Mouse (Mus musculus): ENCODE measurements around the gene Alkbh7.
A peak's percentile ranks its signal among the peaks of the same experiment; 100 is the strongest.

Gene Alkbh7

DNA sequence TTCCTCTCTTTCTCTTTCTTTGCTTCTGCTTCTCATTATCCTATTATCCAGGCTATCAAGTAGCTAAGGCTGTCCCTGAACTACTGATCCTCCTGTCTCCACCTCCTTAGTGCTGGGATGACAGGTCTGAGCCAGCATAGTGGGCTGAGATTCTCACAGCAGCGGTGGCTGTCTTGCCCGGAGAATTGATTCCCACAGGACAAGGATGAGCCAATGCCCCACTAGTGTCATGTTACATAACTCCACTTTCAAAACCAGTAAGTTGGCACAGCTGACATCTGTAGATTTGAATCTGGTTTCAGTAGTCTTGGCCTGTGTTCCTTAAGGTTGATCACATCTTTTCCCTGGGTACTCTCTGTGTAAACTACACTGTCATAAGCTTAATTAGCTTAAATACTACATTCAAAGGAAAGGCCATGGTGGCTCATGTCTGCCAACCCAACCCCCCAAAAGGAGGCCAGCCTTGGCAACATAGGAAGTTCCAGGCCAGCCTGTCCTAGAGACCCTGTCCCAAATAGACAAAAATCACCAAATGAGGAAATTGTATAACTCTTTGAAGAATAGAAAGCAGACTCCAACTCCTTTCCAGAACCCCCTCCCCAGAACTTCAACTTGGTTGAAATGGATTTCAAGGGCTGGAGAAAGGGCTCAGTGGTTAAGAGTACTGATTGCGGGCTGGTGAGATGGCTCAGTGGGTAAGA lies 10.9 kb upstream of the Alkbh7 start:
- no peak for DNase-seq (ENCODE audit: low read depth in 2 of 2, low spot score in 2 of 2)

DNA sequence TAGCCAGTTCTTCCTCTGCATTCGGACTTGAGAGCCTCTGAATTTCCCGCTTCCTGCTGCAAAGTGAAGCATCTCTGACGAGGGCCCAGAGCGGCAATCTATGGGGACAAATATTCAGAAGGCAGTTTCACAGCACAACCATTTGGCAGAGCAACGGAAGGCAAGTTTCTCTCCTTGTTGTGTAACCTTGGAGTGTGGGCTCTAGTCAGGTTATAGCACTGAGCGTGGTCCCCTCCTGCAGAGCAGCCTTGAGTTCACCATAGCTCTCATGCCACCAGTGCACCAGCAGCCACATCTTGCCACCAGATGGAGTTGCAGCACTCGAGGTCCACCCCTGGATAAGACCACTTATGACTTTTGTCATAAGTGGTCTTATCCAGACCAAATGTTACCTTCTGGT lies 8.7 kb upstream of the Alkbh7 start:
- DNase-seq (ENCODE audit: low read depth in 2 of 2, low spot score in 2 of 2): no peak

DNA sequence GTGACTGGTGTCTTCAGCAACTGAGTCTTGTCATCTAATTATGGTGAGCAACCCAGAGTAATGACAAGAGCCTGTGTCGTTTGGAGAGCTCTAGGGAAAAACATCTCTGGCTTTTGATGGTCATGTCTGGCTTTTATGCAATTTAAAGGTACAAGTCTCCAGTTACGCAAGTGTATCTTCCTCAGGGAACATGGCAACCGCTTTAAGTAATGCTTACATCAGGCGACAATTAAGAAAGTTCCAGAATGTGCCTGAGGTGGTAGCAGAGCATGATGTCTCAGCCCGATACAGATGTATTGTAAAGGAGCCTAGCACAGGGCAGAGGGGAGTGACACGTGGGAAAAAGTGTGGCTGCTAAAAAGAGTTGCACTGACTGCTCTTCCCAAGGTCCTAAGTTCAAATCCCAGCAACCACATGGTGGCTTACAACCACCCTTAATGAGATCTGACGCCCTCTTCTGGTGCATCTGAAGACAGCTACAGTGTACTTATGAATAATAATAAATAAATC lies 8.2 kb upstream of the Alkbh7 start:
- no peak for DNase-seq (ENCODE audit: low read depth in 2 of 2, low spot score in 2 of 2)

DNA sequence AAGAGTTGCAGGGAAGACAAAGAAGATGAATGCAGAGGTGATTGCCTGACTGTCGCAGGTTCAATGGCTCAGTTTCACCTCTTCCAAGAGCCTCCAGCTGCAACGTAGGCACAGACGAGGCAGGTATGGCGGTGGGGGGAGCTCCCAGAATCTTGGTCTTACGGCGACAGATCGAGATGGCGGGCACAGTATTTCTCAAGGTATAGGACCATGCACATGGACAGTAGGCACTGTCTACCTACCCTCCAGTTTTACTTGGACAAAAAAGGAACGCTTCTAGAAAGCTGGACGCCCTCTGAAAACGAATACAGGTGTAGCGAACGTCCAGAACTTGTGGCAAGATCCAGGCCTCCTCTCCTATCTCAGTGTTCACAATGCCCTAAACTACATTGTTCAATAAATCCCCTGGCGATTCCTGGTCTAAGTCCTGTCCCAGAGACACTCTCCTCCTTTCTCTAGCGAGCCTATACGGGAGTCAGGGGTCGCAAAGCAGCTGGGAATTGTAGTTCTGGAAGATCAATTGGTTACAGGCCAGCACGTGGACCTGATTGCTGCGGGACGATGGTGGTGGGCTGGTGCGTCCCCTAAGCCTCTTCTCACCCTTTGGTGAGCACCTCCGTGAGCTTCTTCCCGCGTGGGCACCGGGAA lies 7.5 kb upstream of the Alkbh7 start:
- DNase-seq (ENCODE audit: low read depth in 2 of 2, low spot score in 2 of 2): no peak

DNA sequence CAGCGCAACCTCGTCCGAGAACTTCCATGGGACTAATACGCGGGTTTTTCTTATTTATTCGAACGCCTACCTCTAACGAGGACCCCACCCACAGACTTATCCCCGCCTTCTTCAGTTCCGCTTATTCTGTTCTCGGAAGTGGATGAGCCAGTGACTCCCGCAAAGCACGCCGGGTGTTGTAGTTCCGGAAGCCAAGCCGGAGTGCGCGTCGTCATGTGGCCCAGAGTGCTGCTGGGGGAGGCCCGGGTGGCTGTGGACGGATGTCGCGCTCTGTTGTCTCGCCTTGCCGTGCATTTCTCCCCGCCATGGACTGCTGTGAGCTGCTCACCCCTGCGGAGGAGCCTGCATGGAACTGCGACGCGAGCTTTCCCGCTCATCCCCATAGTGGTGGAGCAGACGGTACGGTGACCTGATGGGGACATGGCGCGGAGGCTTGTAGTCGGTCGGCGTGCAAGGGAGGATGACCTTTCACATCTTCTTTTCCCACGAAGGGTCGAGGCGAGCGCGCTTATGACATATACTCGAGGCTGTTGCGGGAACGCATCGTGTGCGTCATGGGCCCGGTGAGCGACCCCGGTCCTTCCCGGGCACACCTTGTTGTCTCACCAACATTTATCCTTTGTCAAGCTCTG lies 6.9 kb upstream of the Alkbh7 start, which contains the start of gene Clpp:
Gene Clpp (plus strand): TSS at position 191 of the 632 bp plus-strand sequence.
- peak; percentile 93 to 96 for DNase-seq (ENCODE audit: low read depth in 2 of 2, low spot score in 2 of 2)

DNA sequence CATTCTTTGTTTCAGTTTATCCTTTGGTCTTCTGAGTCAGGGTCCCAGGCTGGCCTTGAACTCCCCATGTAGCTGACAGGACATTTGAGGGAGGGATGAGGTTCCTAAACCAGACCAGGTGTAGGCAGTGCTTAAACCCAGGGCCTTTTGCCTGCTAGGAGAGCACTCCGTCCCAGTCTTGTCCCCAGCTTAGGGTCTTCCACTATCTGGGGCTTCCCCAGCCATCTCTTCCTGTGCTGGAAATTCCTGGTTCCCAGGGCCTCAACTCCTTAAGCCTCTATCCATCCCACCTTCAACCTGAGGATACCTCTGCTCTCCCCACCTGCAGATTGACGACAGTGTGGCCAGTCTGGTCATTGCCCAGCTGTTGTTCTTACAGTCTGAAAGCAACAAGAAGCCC lies 6.2 kb upstream of the Alkbh7 start:
- no peak for DNase-seq (ENCODE audit: low read depth in 2 of 2, low spot score in 2 of 2)

DNA sequence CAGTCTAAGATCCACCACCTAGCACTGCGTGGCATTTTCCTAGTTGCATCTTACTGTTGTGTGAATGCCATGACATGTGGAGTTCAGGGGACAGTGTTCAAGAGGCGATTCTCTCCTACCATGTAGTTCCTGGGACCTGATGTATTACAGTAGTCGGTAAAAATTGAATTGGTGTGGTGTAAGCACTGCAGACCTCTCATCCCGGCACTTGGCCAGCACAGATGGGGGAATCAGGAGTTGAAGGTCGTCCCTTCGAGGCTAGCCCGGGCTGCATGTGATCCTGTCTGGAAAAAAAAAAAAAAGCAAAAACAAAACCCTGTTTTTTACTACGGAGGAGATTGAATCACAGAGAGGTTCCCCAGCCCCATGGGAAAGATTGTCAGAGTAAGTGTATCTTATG lies 2.1 kb upstream of the Alkbh7 start:
- no peak for DNase-seq (ENCODE audit: low read depth in 2 of 2, low spot score in 2 of 2)

DNA sequence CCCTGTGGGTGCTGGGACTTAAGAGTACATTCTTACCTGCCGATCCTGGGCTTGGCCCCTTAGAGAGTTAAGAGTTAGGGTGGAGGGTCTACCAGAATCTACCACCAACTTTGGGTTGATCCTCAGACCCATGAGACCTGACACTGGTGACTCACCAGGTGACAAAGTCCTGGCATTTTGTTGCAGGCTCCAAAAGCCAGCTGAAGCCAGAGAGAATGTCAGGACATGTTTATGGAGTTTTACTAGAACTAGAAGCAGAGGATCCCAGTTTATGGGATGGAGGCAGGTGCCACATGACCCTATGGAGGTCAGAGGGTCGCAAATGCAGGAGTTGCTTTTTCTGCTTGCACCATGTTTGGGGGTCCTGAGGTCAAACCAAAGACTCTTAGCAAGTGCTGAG lies 633 bp upstream of the Alkbh7 start:
- no peak for DNase-seq (ENCODE audit: low read depth in 2 of 2, low spot score in 2 of 2)

DNA sequence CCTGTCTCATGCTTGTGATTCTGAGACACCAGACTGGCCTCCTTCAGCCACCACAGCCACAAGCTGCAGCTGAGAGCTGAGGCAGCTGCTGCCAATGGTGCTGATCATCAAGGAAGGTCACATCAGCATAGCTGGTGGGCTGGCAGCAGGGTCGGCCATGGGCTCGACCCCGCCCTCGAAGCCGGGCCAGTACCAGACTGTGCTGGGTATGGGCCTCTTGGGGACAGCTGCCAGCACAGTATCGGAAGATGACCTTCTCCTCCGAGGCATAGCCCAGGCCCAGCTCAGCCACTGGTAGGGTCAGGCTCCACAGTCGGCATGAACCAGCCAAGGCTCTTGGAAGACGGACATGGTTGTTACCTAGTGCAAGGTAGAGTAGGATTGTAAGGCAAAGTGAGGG lies 2.3 kb downstream of the Alkbh7 start:
- DNase-seq (ENCODE audit: low read depth in 2 of 2, low spot score in 2 of 2): no peak

DNA sequence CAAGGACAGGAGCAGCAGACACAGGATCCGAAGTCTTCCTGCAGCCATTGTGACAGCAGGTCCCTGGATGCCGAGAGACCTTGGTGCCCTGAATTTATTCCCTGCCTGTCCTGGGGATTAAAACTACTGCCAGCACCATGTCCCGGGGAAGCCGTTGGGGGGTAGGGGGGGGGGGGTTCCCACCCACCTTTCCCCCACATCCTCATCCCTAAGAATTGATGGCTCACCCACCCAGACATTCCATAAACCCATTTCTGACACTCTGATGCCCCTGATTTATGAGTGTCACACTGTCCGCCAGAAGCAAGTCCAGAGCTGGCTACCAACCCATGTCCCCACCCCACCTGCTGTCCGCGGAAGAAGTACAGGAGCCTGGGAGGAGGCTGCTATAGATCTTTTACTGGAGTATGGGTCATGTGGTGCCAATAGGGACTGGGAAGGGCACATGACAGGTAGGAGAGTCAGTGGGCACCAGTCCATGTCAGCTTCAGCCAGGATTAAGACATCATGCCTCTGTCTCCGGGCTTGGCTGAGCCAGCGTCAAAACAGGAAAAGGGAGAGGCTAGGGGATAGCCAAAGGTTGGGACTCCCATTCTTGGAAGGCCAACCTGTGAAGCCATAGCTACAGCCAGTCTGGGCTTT lies 3.0 kb downstream of the Alkbh7 start, which contains the start of gene Pspn:
Gene Pspn (minus strand): TSS at position 51 of the 642 bp plus-strand sequence.
- no peak for DNase-seq (ENCODE audit: low read depth in 2 of 2, low spot score in 2 of 2)

DNA sequence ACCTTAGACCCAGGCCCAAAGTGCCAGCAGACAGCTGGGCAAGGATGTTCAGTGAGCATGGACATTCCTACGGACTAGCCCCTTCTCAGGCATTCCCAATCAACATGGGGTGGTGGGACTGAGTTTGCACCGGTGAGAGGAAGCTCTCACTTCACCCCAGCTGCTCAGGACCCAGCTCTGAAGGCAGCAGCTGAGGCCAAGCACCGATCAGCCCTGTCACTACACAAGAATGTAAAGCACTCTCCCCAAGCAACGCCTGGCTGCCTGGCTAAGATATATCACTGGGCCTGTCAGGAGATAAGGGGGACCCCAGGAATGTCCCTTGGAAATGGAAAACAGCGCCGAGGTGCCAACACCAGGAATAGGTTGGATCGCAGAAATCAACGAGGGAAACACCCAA lies 4.1 kb downstream of the Alkbh7 start:
- DNase-seq (ENCODE audit: low read depth in 2 of 2, low spot score in 2 of 2): no peak

DNA sequence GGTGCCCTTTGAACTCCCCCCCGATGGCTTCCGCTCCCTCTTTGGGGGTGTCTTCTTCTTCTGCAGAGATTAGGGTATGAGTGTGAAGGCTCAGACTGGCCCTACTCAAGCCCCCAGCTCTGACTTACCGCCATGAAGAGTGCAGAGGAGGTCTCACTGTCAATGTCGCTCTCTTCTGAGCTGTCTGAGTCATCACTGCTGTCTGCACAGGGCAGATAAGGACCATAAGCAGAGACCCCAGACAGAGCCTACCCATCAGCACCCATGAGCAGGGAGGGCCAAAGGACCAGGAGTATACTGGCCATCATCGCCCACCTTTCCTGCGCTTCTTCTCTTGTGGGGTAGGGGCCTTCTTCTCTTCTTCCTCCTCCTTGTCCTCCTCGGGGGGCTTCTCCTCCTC lies 6.9 kb downstream of the Alkbh7 start:
- DNase-seq (ENCODE audit: low read depth in 2 of 2, low spot score in 2 of 2): no peak

DNA sequence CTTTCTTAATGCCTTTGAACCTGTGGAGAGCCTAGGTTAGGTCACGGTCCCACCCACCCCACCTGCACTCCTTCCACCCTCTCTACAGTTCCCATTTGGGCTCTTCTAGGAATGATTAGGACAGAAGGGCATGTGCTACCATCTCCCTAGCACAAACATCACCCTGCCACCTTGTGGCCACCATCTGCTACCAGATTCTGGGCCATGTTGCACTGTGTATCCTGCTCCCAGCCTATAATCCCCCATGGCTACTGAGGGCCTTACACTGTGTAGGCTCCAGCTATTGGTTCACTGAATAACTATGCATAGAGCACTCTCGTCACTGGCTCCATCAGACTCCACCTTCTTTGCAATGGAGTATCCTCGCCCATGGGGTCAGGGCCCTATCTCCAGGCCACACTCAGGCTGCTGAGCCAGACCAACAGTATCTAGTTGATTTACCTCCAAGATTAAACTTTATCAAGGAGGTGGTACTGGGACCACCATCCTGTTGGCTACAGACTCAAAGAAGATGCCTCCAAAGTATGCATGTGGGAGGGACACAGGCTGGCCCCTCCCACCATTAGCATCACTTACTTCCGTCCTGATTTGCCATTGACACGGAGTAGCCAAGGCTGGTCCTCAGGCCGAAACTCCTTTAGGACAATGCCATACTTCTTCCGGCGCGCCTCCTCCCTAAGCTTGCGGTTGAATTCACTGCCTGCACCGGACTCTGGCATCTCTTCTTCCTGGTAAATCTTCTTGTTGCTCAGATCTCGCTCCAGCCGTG lies 10.2 kb downstream of the Alkbh7 start:
- no peak for DNase-seq (ENCODE audit: low read depth in 2 of 2, low spot score in 2 of 2)

DNA sequence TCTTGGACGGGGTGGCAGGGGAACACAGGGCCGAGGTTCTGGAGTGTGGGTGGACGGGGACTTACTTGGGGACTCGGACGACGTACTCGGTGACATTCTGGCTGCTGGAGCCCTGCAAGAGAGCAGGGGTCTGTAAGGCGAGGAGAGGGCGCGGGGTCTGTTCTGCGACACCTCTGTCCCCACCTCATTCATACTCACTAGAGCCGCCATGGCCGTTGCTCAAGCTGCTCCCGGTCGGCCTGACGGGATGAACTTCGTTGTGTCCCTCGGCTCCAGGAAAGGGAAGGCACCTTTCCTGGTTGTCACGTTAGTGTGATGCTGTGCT lies 13.7 kb downstream of the Alkbh7 start:
- DNase-seq (ENCODE audit: low read depth in 2 of 2, low spot score in 2 of 2): no peak

DNA sequence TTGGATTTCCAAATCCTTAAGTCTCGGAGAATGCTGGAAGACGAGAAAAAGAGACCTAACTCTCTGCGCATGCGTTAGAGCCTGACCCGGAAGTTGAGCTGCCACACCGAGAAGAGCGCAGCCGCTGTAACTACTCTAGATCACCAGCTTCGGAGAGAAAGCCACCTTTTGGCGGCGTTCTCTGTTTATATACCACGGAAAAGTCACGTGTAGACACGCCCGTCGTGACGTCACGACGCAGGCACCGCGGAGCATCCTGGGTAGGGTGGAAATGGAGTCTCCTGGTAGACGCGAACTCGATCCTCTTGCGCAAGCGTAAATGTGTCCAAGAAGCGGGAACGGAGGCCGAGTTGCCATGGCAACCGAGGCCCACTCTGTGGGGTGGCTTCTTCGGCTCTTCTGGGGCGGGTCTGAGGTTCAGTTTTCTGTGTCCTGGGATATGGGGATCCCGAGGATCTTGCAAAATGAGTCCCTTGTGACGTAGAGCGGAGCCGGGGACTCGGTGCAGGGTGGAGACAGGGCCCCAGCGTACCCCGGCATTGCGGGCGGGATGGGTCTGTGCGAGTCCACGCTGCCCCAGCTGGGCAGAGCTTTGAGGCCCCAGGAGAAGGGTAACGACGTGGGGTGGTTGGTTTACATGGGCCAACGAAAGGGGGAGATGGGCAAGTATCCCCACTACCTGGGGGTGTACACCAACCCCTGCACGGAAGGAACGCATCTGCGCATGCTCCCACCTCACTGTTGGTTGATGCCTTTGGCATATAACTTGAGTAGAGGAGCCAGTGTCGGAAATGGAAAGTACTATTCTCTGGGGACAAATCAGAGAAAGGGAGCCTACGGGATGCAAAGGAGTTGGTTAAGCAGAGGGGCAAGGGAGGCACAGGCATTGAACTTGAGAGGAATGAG lies 14.3 kb downstream of the Alkbh7 start, which contains the start of the genes Gtf2f1 and Gm17949:
Gene Gtf2f1 (minus strand): TSS at position 53 of the 906 bp plus-strand sequence.
Gene Gm17949 (plus strand): TSS at position 234 of the 906 bp plus-strand sequence.
- peak; percentile 90 to 92 for DNase-seq (ENCODE audit: low read depth in 2 of 2, low spot score in 2 of 2)

DNA sequence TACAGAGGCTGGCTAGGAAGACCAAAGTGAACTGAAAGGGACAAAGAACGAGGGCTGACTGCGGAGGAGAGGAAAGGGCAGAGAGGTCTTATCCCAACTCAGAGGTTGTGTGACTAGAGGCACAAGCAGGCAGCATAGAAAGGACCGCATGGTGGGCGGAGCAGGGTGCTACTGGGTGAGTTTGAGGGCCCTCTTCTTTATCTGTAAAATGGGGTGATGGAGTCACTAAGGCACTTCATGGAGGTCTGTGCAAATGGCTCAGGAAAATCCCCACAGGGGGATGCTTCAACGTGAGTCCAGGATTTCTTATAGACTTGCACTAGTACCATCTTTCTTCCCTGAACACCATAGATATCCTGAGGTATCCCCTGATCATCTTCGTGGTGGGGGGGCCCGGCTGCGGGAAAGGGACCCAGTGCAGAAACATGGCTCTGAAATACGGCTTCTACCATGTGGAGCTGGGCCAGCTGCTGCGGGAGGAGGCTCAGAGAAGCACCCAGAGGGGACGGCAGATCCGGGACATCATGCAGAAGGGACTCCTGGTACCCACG lies 15.2 kb downstream of the Alkbh7 start:
- DNase-seq (ENCODE audit: low read depth in 2 of 2, low spot score in 2 of 2): no peak

DNA sequence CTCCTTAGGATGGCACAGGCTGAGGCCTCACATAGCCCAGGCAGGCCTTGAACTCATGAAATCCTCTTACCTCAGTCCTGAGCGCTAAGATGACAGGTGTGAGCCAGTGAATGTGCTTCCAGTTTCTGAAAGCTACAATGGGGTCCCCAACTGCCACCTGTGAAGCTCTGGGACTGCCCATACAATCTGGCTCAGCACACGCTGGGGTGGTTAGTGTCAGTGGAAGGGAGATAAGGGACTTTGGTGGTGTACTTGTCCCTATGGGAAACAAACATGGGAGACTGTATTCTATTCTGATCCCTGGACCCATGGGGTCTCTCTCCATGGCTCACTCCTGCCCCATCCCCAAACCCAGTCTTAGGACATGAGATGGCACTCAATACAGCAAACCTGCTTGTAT lies 22.6 kb downstream of the Alkbh7 start:
- DNase-seq (ENCODE audit: low read depth in 2 of 2, low spot score in 2 of 2): no peak

DNA sequence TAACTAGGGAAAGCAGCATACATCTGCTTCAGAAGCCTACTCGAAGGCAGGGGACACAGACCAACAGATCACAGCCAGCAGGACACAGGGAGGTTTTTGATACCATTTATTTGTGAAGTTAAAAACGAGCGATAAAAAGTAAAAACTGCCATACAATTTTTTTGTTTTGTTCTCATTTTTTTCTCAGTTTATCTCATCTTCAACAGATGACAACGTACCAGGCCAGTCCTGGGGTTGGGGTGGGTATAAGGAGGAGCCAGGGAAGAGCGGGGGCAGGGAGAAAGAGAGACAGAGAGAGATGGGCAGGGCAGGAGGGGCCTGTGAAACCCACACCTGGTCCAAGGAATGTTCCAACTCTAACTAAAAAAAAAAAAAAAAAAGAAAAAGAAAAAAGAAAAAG lies 23.8 kb downstream of the Alkbh7 start:
- DNase-seq (ENCODE audit: low read depth in 2 of 2, low spot score in 2 of 2): no peak

DNA sequence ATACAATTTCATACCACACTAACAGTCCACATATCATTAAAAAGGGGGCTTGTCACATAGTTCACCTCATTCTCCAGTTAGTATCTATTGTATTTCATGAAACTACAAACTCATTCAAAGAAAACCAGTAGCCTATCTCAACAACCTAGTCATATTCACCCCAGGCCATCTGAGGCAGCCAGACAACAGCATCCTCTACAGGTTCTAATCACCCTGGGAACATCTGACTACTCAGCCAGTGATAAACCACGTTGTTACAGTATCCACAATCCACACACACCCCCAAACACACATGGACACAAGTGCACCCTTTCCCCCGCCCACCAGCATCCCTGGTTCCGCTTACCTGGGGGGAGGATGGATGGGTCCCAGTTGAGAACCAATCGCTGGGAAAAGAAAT lies 30.3 kb downstream of the Alkbh7 start:
- no peak for DNase-seq (ENCODE audit: low read depth in 2 of 2, low spot score in 2 of 2)

DNA sequence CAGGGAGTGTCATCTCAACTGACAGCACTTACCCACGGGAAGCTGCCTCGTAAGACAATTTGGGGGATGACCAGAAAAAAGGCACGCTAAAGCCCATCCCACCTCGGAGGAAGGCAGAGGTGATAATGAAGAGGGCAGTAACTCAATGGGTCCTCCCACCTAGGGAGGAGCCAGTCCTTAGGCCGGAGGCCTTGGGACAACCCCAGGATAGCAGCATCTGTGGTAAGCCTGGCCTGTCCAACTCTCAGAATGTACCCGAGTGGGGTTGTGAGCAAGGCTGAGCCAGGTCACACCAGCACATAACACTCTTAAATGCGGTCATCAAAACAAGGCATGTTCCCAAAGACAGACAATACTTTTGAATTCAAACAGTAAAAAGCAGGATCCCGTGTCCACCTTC lies 32.6 kb downstream of the Alkbh7 start:
- no peak for DNase-seq (ENCODE audit: low read depth in 2 of 2, low spot score in 2 of 2)

All from CD8-positive naive resting alpha-beta T cell, adult 2 months (primary cell).